Mouse (Mus musculus): Measurements from ENCODE around the gene Acbd6.
A peak's percentile ranks its signal among the peaks of the same experiment; 100 is the strongest.

Gene Acbd6

DNA sequence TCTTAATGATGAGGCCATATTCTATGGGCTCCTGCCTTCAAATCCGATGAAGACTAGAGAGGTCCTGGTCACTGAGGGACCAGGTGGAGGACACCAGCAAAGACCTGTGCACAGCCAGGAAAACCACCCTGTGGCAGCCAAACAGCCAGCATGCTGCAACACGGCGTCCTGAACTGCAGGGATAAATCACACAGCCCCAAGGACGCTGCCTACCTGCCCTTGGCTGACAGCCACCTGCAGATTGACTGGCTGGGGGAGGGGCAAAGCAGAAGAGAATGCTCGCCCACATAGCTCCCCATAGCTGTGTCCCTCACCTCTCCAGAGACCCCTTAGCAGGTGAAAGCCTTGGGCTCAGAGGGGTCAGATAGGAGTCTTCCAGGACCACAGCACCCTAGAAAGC, 162.1 kb downstream of the Acbd6 start:
- no peak for DNase-seq (ENCODE audit: low spot score in 2 of 2)

DNA sequence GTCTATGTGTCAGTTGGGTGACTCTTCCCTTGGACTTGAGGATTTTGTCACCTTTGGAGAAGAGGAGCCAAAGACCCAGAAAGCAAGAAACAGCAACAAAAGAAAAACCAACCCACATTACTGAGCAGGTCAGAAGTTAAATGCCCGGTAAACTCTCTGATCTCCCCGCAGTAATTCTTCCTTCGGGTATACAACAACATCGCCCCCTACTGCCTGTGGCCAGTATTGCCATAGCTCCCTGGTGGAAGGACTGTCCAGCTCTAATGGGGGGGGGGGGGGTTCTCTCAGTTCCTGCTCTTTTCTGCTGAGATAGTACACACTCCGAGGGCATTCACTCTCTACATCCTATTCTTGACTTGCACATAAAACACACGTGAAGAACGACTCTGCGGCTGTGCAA, 163.5 kb downstream of the Acbd6 start:
- peak in 1 of 2 experiments; percentile 64 for DNase-seq (ENCODE audit: low spot score in 2 of 2)

DNA sequence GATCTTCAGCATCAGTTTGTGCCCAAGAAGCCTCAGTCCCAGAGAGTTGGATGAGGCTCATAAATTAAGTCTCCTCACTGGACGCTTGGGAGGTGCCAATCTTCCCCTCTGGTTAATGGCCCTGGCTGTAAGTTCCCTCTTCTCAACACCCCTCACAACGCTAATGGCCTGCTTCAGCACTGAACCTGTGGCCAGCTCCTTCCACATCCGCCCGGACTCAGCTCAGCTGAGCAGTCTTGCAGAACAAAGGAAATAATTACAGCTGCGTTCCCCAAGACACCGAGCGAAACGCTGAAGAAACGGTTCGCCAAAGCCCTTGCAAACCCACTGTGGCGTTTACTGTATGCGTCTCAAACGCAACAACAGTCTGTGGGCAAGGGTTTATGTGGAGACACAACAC, 164.3 kb downstream of the Acbd6 start:
- no peak for DNase-seq (ENCODE audit: low spot score in 2 of 2)

DNA sequence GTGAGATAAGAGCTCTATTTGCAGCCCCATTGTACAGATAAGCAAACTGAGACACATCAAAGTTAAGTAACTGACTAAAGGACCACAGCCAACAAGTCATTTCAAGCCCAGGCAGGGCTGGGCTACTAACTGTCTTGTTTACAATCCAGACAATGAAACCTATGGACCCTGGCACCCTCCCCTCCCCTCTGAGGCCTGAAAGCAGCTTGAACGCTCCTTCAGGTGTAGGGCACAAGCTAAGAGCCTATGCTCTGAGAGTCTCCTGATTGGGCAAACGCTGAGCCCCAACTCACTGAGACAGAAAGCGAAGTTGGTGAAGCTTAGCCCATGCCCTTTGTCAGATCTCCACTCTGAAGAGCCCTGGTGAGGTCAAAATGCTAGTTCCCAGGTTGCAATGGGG, 166.4 kb downstream of the Acbd6 start:
- no peak for DNase-seq (ENCODE audit: low spot score in 2 of 2)

DNA sequence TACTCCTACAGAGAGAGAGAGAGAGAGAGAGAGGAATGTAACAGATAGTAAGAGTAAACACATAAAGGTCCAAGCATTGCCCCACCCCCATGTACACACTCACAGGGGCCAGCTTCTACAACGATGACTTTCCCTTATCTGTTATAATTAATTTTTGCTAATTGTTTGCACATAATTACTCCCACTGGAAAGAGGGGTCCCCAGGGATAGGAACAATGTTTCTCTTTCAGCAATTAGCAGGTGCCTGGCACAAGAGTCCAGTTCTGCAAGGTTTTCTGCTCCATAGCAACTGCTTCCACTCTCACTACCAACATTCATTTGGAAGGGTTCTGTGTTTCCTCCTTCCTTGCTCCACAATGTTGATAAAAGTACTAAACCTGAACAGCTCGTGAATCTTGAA, 168.0 kb downstream of the Acbd6 start:
- no peak for DNase-seq (ENCODE audit: low spot score in 2 of 2)

DNA sequence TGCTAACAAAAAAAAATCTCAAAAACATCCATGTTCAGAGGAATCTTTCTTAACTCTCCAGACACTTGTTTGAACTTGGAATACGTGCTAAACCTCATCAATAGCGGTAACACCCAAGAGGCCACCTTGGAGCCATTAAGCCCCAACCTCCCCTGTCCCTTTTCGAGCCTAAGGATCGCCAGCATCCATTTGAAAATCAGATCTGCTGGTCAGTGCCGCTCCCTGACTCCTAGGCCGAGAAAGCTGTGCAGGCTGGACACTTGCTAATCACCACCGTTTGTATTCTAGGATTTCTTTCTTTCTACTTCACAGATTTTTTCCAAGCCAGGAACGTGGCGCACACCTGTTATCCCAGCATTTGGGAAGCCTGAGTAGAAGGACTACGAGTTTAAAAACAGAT, 169.9 kb downstream of the Acbd6 start:
- no peak for DNase-seq (ENCODE audit: low spot score in 2 of 2)

DNA sequence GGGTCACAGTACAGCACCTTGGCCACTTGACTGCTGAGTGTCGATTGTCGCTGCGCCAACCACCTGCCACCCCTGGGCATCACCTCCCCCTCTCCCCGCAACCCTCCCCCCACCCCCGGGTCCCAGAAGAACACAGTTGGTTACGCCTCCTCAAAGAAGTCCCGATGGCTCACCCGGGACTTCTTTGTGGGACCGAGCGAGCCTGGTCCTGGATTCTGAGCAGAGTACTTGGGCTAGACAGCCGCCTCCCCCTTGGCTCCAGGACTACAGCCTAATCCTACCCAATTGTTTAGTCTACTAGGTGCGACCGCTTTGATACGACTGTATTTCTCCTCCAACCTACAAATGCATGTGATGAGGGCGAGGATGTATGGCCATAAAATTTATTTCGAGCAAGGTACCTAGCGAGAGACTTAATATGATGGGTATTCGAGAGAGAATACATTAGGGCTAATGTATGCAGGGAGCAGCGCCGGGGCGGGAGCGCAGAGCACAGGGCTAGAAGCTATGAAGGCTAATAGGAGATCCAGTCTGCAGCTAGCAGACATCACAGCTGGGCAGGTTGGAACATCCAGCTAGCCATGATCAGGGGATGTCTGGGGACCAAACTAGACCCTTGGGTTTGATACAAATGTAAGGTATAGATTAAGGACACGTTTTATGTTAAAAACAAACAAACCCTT, 171.3 kb downstream of the Acbd6 start:
- no peak for DNase-seq (ENCODE audit: low spot score in 2 of 2)

DNA sequence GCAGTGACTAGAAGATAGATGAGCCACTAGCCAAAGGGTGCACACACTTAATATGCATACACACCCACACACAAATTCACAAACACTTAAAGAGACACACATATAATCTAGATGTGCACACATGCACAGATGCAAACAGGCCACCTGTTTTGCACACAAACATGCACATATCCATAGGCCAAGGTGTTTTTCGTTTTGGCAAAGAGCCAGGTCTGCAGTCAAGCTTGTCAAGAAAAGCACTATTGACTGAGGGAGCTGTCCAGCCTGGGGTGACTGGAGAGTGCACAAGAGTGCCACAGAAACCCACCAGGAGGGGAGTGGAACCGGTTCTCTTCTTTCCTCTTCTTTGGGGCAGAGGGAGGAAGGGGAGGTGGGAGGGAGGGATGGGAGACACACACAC, 173.2 kb downstream of the Acbd6 start:
- no peak for DNase-seq (ENCODE audit: low spot score in 2 of 2)

DNA sequence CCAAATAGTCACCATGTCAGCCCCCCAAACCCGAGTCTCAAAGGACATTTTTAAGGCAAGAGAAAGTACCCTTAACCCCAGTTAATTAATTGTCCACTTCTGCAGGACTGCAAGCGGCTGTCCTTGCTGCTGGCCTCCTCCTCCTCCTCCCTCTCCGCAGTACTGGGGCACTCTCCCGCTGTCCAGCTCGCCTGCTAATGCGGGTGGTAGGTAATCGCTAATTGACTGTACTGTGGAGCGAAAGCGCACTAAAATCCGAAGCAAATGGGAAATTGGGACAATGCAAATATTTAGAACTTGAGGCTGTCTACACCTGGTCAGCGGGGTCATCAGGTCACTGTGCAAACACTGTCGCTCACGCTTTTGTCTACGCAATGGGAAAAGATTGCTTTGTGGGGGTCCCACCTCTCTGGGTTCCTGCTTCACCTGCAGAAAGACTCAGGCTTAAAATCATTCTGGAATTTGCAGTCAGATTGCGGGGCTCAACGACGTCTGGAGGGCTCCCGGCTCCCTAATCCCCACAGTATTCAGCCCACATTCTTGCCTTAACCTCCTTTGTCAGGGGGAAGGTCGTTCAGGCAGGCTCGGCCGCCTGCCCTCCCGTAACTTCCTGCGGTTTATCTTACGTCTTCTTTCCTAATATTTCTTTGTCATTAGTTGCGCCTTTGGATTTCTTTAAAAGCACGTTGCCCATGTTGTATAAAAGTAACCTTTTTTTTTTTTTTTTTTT, 178.3 kb downstream of the Acbd6 start:
- no peak for DNase-seq (ENCODE audit: low spot score in 2 of 2)

DNA sequence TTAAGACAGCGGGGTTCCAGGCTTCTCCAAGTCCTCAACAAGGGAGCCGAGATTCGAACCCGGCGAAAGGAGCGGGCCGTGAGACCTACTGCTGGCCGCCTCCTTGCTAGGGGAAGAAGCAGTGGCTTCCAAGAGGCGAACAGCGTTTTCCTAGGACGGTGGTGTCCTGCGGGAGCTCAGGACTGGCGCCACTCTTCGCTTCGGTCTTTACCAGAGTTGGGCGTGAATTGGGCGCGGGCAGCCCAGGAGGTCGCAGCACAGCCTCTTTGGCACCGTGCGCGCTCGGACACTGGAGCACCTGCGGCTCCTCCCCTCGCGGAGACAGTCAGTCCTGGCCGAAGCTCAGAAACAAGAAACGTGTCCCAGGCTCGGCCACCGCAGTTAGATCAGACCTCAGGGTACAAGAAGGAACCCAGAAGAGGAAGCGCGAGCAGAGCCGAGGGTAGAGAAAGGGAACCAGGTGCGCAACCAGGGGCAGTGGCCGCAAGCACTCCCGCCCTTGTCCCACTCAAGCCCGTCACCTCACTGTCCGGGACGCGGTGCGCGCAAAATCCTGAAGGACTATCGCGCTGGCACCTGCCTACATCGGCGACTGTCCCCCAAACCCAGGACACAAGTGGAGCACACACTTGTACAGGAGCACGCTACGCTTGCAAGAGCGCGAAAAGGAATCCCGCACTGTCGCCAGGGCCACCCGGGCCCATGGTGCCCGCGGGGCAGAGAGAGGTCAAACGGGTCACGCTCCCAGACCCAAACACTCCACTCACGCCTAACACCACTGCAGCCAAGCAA, 179.3 kb downstream of the Acbd6 start:
- DNase-seq (ENCODE audit: low spot score in 2 of 2): no peak

DNA sequence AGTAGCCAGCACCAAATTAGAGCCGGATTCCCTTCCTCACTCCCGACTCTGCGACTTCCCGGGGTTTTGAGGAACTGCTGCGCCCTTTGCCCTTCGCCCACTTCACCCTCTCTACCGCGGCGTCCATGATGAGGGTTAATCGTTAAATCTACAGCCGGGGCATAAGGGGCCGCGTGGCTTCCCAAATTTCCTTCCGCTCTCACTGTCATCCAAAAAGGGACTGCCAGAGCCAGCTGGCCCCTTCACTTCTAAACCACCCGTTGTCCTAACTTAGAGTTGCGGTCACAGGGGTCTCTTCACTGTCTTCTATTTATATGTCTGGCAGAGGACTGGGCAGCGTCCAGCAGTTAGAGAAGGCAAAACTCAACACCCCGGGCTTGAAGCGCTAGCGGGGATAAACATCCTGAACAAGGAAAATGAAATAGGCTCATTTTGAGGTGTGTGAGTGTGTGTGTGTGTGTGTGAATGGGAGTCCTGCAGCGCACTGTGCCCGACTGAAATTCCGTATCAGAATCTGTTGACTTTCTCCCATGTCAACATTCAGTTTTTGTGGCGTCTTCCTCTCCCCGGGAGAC, 180.0 kb downstream of the Acbd6 start:
- no peak for DNase-seq (ENCODE audit: low spot score in 2 of 2)

Data from cerebellum, postnatal 4 days (tissue).